Mouse (Mus musculus) hindbrain, embryonic 14.5 days (tissue): Measurements from ENCODE around the gene Lyg2. TPM values are rescaled to one million over a fixed set of nuclear protein-coding genes. Genes with fewer than 3 reads are reported as not detected.

Experiments
- ATAC-seq: fragments of 200-750 bp; cut with Nextera tagmentation; 2 replicates; pipeline ENCODE4 v1.8.0; 2017; ENCODE audit warnings: moderate number of reproducible peaks, mild to moderate bottlenecking, moderate TSS enrichment, moderate library complexity; ENCODE audit not compliant: low FRiP score
- DNase-seq: peaks from one replicate; pipeline ENCODE4 v3.0.0-alpha.2; 2015; ENCODE audit warnings: low spot score
- H3K27ac ChIP-seq: fragments of 300-500 bp; sonication (generic); 2 replicates; pipeline ENCODE4 v1.5.1; 2014; ENCODE audit warnings: mild to moderate bottlenecking, moderate library complexity
- H3K27me3 ChIP-seq: fragments of 300-500 bp; sonication (generic); 2 replicates; pipeline ENCODE4 v1.6.1; 2014; ENCODE audit warnings: mild to moderate bottlenecking, low read length, mixed read lengths; ENCODE audit not compliant: control insufficient read depth, insufficient read depth
- H3K36me3 ChIP-seq: fragments of 300-500 bp; sonication (generic); replicated peaks from 2 replicates; pipeline ENCODE4 v1.6.1; 2014; ENCODE audit not compliant: control insufficient read depth, insufficient read depth
- H3K4me1 ChIP-seq: fragments of 300-500 bp; sonication (generic); replicated peaks from 2 replicates; pipeline ENCODE4 v1.6.1; 2014; ENCODE audit warnings: antibody characterized with exemption, low read length, mixed read lengths; ENCODE audit not compliant: control insufficient read depth, insufficient read depth
- H3K4me2 ChIP-seq: fragments of 300-500 bp; sonication (generic); replicated peaks from 2 replicates; pipeline ENCODE4 v1.6.1; 2014; ENCODE audit warnings: mild to moderate bottlenecking, moderate library complexity
- H3K4me3 ChIP-seq: fragments of 300-500 bp; sonication (generic); replicated peaks from 2 replicates; pipeline ENCODE4 v1.5.1; 2014; ENCODE audit warnings: mild to moderate bottlenecking, low read length
- H3K9ac ChIP-seq: fragments of 300-500 bp; sonication (generic); 2 replicates; pipeline ENCODE4 v1.6.1; 2014
- H3K9me3 ChIP-seq: fragments of 300-500 bp; sonication (generic); 2 replicates; pipeline ENCODE4 v1.6.1; 2016; ENCODE audit warnings: low read length; ENCODE audit not compliant: control insufficient read depth
- WGBS: fragments of 180-500 bp; shearing (Covaris S2); extraction: QIAGEN DNeasy Blood & Tissue Kit; methylation state at CpG from one replicate; pipeline ENCODE4 v1.1.7; 2014; 5-methylcytosine and 5-hydroxymethylcytosine counted together
- polyA plus RNA-seq: library from polyadenylated mRNA; unstranded; fragments of >200 nt; fragmentation: Nextera tagmentation; extraction: Ambion mirVana; gene quantifications from 2 replicates; pipeline ENCODE4 v1.2.1, GENCODE M21; 2014

The Lyg2 gene
- polyA plus RNA-seq, 1 experiment from 2014 or later, result not detected

GRCm38 (mm10) chr1:37869362-37869761 lies 46.9 kb downstream of the Lyg2 start:
- Histone ChIP-seq H3K9ac (no peak overlapping the region), H3K27me3 (no peaks in the 10 kb centered on the region), H3K9me3 (no peaks in the 10 kb centered on the region), H3K4me1 (peaks cover 14% of the 10 kb centered on the region), H3K27ac (no peak overlapping the region), H3K4me2 (no peak overlapping the region), H3K4me3 (no peak overlapping the region), H3K36me3 (no peaks in the 10 kb centered on the region)
- DNase-seq (no peak), ATAC-seq (no peak)
- 59% methylated on average over 2 of the region's 2 CpGs for WGBS

DNA sequence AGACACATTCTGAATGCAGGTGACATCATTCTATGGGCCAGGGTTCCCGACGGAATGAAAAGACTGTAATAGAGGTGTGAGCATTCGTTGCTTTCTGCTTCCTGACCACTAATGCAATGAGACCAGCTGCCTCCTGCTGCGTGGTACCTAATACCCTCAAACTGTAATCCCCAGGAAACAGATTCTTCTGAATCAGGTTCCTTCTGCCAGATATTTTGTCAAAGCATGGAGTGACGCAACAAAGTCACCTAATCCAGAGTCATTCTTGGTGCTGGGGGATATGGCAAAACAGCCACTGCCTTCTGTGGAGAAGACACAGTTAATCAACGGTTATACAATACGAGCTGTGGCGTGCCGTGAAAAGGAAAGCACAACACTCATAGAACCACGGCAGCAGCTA lies 47.7 kb downstream of the Lyg2 start:
- no peak overlapping the region for H3K9ac ChIP-seq
- no peaks in the 10 kb centered on the region for H3K36me3 ChIP-seq
- peaks cover 14% of the 10 kb centered on the region for H3K4me1 ChIP-seq
- DNase-seq (no peak), ATAC-seq (no peak)
- H3K9me3 ChIP-seq, result no peaks in the 10 kb centered on the region
- no peak overlapping the region for H3K4me2 ChIP-seq
- H3K27me3 ChIP-seq, result no peaks in the 10 kb centered on the region
- no peak overlapping the region for H3K4me3 ChIP-seq
- H3K27ac ChIP-seq, result no peak overlapping the region
- 68% methylated on average over 10 of the region's 10 CpGs for WGBS

GRCm38 (mm10) chr1:37867684-37868322 lies 48.5 kb downstream of the Lyg2 start:
- Histone ChIP-seq H3K36me3 (no peaks in the 10 kb centered on the region), H3K9ac (no peak overlapping the region), H3K27ac (no peak overlapping the region), H3K27me3 (no peaks in the 10 kb centered on the region), H3K4me3 (no peak overlapping the region), H3K9me3 (no peaks in the 10 kb centered on the region), H3K4me1 (peaks cover 7% of the 10 kb centered on the region), H3K4me2 (no peak overlapping the region)
- 69% methylated on average over 10 of the region's 10 CpGs for WGBS
- ATAC-seq (no peak), DNase-seq (no peak)

DNA sequence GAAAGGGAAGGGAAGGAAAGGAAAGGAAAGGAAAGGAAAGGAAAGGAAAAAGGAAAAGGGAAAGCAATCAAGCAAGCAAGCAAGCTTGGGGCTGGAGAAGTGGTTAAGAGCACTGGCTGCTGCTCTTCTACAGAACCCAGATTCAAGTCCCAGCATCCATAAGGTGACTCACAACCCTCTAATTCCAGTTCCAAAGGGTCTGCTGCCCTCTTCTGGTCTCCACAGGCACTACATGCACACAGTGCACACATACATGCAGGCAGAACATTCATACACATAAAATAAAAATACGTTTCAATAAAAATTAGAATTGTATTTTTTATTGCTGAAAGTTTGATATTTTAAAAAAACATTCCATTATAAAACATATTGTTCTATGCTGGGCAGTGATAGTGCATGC lies 49.2 kb downstream of the Lyg2 start:
- no peaks in the 10 kb centered on the region for H3K36me3 ChIP-seq
- 75% methylated on average over 1 of the region's 1 CpGs for WGBS
- no peak for DNase-seq

GRCm38 (mm10) chr1:37866286-37866685 lies 50.0 kb downstream of the Lyg2 start, which contains the start of gene Tsga10:
Gene Tsga10 (minus strand): TSS chr1:37866429.
- DNase-seq, result no peak
- ATAC-seq, result no peak
- Histone ChIP-seq H3K27ac (peak within 1 kb of the TSS; percentile 89), H3K4me2 (peak within 1 kb of the TSS; percentile 61), H3K9me3 (no peaks in the 10 kb centered on the region), H3K9ac (peak within 1 kb of the TSS; percentile 68), H3K27me3 (no peaks in the 10 kb centered on the region), H3K4me3 (peak within 1 kb of the TSS; percentile 51), H3K4me1 (no peaks in the 10 kb centered on the region), H3K36me3 (no peaks in the 10 kb centered on the region)
- 82% methylated on average over 6 of the region's 6 CpGs for WGBS

More for the DNA sequence above, 49.2 kb downstream of the Lyg2 start:
- Histone ChIP-seq H3K4me1 (0 out of 2 replicates have a peak, but pooled peaks cover 3% of the 10 kb centered on the region), H3K9me3 (no peaks in the 10 kb centered on the region), H3K9ac (no peak overlapping the region), H3K27me3 (no peaks in the 10 kb centered on the region), H3K27ac (no peak overlapping the region), H3K4me3 (no peak overlapping the region), H3K4me2 (no peak overlapping the region)
- no peak for ATAC-seq

GRCm38 (mm10) chr1:37865401-37866215 lies 50.7 kb downstream of the Lyg2 start:
- H3K27ac ChIP-seq, result peak overlapping the region; percentile 89
- H3K4me1 ChIP-seq, result no peaks in the 10 kb centered on the region
- ATAC-seq (no peak), DNase-seq (peak; percentile 43)
- H3K27me3 ChIP-seq, result no peaks in the 10 kb centered on the region
- H3K9ac ChIP-seq, result peak overlapping the region; percentile 68
- peak overlapping the region; percentile 61 for H3K4me2 ChIP-seq
- 11% methylated on average over 23 of the region's 23 CpGs for WGBS
- H3K9me3 ChIP-seq, result no peaks in the 10 kb centered on the region
- H3K36me3 ChIP-seq, result no peaks in the 10 kb centered on the region
- H3K4me3 ChIP-seq, result peak overlapping the region; percentile 51

GRCm38 (mm10) chr1:37864511-37865400 lies 51.5 kb downstream of the Lyg2 start:
- Histone ChIP-seq H3K9ac (peak overlapping the region; percentile 68), H3K27me3 (no peaks in the 10 kb centered on the region), H3K4me1 (no peaks in the 10 kb centered on the region), H3K4me3 (peak overlapping the region; percentile 51), H3K36me3 (no peaks in the 10 kb centered on the region), H3K4me2 (peak overlapping the region; percentile 61), H3K9me3 (no peaks in the 10 kb centered on the region), H3K27ac (peak overlapping the region; percentile 89)
- peak; percentile 99 for DNase-seq
- under 1% methylated on average over 90 of the region's 90 CpGs for WGBS
- ATAC-seq, result peak; percentile 98
